Mouse (Mus musculus) ovary, postnatal 10 days (tissue): ENCODE measurements around the gene Decr2.
A peak's percentile ranks its signal among the peaks of the same experiment; 100 is the strongest.
"Not testable (repeated sequence)": the region's sequence is repeated elsewhere in the genome, so short reads cannot be mapped to it uniquely, and the experiment has no call there.

Experiments used
- DNase-seq: peaks from one replicate; pipeline ENCODE4 v3.0.0; 2022; ENCODE audit warnings: low spot score

Gene Decr2

DNA sequence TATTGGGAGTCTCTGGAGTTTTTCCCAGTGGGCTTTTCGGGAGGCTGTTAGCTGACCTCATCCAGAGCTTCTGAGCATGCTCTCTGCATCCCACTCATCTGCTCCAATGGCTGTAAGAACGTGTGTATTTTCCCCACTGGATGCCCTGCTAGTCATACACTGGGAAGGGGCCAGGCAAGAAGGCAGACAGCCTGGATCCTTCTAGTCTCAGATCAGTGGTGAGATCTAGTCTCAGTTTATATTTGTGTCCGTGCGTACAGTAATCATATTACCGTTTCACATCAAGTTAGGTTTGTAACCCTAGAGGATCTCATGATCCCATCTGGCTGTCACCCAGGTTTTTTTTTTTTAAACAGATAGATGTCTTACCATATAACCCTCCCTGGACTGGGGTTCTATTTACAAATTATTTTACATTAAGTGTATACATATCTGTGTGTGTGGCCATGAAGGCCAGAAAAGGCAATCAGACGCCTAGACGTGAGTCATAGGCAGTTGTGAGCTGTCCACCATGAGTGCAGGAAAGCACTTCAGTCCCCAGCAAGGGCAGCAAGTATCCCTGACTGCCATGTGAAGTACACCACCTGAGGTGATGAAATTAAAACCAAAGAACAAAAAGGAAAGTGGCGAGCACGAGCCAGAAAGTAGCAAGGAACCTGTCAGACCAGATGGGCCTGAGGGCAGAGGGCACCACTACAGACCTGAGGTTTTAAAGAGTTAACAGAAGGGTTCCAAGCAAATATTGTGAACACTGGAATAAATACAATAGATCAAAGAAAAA lies 32.2 kb downstream of the Decr2 start:
- no peak for DNase-seq

GRCm38 (mm10) chr17:26057278-26057677 lies 32.9 kb downstream of the Decr2 start:
- no peak for DNase-seq

GRCm38 (mm10) chr17:26055164-26055563 lies 35.0 kb downstream of the Decr2 start:
- DNase-seq, result no peak

GRCm38 (mm10) chr17:26054133-26054845 lies 35.8 kb downstream of the Decr2 start:
- DNase-seq, result no peak

DNA sequence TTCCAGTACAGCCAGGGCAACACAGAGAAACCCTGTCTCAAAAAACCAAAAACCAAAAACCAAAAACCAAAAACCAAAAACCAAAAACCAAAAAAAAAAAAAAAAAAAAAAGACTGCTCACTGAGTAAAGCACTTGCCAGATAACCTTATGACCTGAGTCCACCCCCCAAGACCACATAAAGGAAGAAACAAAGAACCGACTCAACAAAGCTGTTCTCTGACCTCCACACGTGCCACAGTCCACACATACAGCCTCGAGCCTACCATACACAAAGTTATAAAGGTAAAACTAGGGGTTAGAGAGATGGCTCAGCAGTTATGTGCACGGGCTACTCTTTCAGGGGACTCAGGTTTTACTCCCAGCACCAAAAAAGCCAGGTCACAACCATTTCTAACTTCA lies 37.4 kb downstream of the Decr2 start:
- DNase-seq, result no peak

- DNase-seq, result no peak
Observed at GRCm38 (mm10) chr17:26052074-26052473, 38.1 kb downstream of the Decr2 start.

GRCm38 (mm10) chr17:26048118-26048517 lies 42.0 kb downstream of the Decr2 start:
- DNase-seq, result no peak

DNA sequence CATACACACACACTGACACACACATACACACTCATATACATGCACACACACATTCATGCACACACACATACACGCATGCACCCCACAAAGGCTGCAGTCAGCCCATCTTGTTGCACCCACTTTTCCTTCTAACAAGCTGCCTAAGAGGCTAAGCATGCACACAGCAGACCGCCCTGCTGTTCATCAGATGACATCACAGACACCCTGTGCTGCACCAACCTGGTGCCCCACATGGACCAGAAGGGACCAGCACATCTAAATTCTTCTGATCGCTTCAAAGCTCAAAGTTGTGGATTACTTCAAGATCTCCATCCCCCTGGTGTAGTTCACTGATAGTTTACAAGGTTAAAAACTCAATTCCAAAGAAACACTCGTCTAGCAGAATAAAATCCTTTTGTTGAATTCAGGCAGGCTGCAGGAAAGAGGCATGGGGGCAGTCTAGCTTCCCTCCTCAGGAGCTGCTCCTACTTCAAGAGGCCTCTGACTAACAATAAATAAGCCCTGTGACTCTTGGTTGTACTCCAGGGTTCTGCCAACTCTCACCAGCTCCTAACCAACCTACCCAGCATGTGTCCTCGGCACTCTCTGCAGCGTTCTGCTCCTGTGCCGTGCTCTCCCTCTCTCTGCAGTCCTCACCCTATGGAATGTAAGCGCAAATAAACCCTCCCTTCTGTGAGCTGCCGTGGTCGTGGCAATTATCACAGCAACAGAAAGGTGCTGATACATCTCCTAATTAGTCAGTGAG lies 43.7 kb downstream of the Decr2 start:
- no peak for DNase-seq

- DNase-seq, result no peak
Observed at GRCm38 (mm10) chr17:26045285-26045684, 44.9 kb downstream of the Decr2 start.

DNA sequence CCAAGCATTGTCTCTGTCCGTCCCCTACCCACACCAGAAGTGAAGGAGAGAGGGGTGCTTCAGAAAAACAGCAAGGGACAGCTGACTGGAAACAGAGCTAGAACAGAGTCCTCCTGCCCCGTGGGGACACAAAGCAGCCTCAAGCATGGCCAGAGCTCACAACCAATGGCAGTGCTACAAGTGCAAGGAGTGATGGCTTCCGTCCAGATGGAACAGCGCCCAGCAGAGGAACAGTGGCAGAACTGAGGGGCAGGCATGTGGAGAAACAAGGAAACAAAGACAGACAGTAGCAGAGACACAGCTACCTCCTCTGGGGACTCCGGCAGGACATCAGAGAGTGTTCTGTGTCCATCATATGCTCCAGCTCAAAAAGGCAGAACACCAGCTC lies 46.9 kb downstream of the Decr2 start:
- DNase-seq, result peak; percentile 21

GRCm38 (mm10) chr17:26042599-26043248 lies 47.4 kb downstream of the Decr2 start:
- no peak for DNase-seq

GRCm38 (mm10) chr17:26041111-26041802 lies 48.9 kb downstream of the Decr2 start:
- no peak for DNase-seq

- DNase-seq, result not testable (repeated sequence)
Observed at GRCm38 (mm10) chr17:26040711-26041110, 49.4 kb downstream of the Decr2 start.

DNA sequence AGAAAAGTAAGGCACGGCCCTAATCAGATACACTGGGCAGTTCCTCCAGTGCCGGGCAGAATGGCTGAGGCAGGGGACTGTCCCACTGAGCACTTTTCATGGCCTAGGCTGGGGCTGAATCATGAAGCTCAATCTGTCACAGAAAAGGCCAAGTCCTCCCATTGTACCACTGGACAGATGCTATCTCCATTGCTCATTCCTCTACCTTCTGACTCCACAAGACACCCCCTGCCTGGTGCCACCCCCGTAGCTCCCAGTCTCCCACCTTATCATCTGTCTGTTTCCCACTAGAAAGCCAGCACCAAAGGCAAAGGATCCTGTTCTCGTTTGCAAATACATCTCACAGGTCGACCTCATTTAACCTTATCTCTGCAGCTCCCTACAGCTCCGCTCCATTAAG lies 58.1 kb downstream of the Decr2 start:
- DNase-seq, result no peak

DNA sequence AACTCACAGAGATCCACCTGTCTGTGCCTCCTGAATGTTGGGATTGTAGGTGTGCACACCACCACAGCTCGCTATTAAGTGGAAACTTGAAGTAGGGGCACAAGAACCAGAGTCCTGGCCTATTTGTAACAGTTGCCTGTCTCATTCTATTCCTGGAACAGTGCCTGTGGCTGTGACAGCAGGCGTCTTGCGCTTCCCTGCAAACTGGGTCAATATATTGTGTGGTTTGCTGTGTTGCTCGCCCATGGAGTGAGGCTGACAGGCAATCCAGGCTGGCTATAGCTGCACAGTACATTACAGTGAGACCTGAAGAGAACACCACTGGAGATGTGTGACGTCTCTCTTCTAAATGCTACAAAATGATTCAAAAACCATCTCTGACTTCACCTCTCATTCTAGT lies 58.6 kb downstream of the Decr2 start:
- no peak for DNase-seq
